Mouse (Mus musculus) small intestine, adult 2 months (tissue): ENCODE results near the gene Brf1. TPM values are rescaled to one million over a fixed set of nuclear protein-coding genes. Genes with fewer than 3 reads are reported as not detected.

Source experiments
- H3K27ac ChIP-seq: fragments of 200-500 bp; 2 replicates; pipeline ENCODE4 v1.5.1; 2012; ENCODE audit warnings: low read depth, low read length, control low read depth, inconsistent platforms; ENCODE audit not compliant: insufficient read depth
- H3K27me3 ChIP-seq: fragments of 200-500 bp; 2 replicates; pipeline ENCODE4 v1.6.1; 2012; ENCODE audit warnings: mild to moderate bottlenecking, moderate library complexity, low read length, inconsistent platforms; ENCODE audit not compliant: control insufficient read depth, insufficient read depth
- H3K36me3 ChIP-seq: fragments of 200-500 bp; 2 replicates; pipeline ENCODE4 v1.6.1; 2012; ENCODE audit warnings: mild to moderate bottlenecking, low read length, control low read depth, inconsistent platforms; ENCODE audit not compliant: control insufficient read depth, insufficient read depth
- H3K4me1 ChIP-seq: fragments of 200-500 bp; 2 replicates; pipeline ENCODE4 v1.6.1; 2012; ENCODE audit warnings: low read length, inconsistent platforms, mixed read lengths; ENCODE audit not compliant: control insufficient read depth, insufficient read depth, insufficient read length
- H3K4me3 ChIP-seq: fragments of 200-500 bp; 2 replicates; pipeline ENCODE4 v1.5.1; 2012; ENCODE audit warnings: low read depth, mild to moderate bottlenecking, control low read depth, inconsistent platforms, low read length, moderate library complexity
- CTCF ChIP-seq: fragments of 200-500 bp; IDR thresholded peaks from 2 replicates; pipeline ENCODE4 v1.5.1; 2012; ENCODE audit warnings: low read depth, mild to moderate bottlenecking, control low read depth, inconsistent platforms, low read length, moderate library complexity, mixed read lengths; ENCODE audit not compliant: insufficient replicate concordance, insufficient read length; ENCODE audit errors: extremely low read depth
- POLR2A ChIP-seq: fragments of 200-500 bp; IDR thresholded peaks from 2 replicates; pipeline ENCODE4 v1.6.1; 2012; ENCODE audit warnings: low read depth, mild to moderate bottlenecking, control low read depth, inconsistent platforms, low read length, moderate library complexity
- WGBS: fragments of 180-500 bp; shearing (Covaris S2); methylation state at CpG from one replicate; pipeline ENCODE4 v1.1.7; 2018; 5-methylcytosine and 5-hydroxymethylcytosine counted together
- polyA plus RNA-seq: library from polyadenylated mRNA; depleted of rRNA; stranded (reverse); fragments of >200 nt; gene quantifications from 2 replicates; pipeline ENCODE4 v1.2.3, GENCODE M21; 2012; rRNA removed

The Brf1 gene
- 43.7 and 95.6 TPM in 2 replicates for polyA plus RNA-seq

GRCm38 (mm10) chr12:113000294-113001132 is at the start of gene Brf1:
Gene Brf1, minus strand, starts transcription at chr12:113000704.
- peaks cover 1% of the 10 kb centered on the region; the same call in 1 of the 2 replicates for H3K4me1 ChIP-seq
- WGBS = under 1% methylated on average over 95 of the region's 96 CpGs
- TF ChIP-seq CTCF = peak; percentile 5; the same call in 1 of the 2 replicates
- TF ChIP-seq POLR2A = peak; percentile 65
- H3K4me3 ChIP-seq = peak within 1 kb of the TSS; percentile 99
- H3K27me3 ChIP-seq = no peaks in the 10 kb centered on the region
- no peaks in the 10 kb centered on the region for H3K36me3 ChIP-seq
- peak within 1 kb of the TSS; percentile 97 for H3K27ac ChIP-seq

- WGBS = 78% methylated on average over 9 of the region's 9 CpGs
- no peak overlapping the region for H3K4me3 ChIP-seq
- peaks cover 41% of the 10 kb centered on the region for H3K36me3 ChIP-seq
- H3K4me1 ChIP-seq = no peaks in the 10 kb centered on the region
- TF ChIP-seq POLR2A (no peak), CTCF (no peak)
- H3K27me3 ChIP-seq = no peaks in the 10 kb centered on the region
- H3K27ac ChIP-seq = no peak overlapping the region
These were observed 49.3 kb upstream of the Brf1 start for GRCm38 (mm10) chr12:113049836-113050235.

- WGBS = 96% methylated on average over 5 of the region's 5 CpGs
- Histone ChIP-seq H3K27ac (no peak overlapping the region), H3K27me3 (no peaks in the 10 kb centered on the region), H3K4me1 (no peaks in the 10 kb centered on the region), H3K36me3 (peaks cover 30% of the 10 kb centered on the region), H3K4me3 (no peak overlapping the region)
- TF ChIP-seq POLR2A (no peak), CTCF (no peak)
These were observed 47.6 kb upstream of the Brf1 start for GRCm38 (mm10) chr12:113048103-113048502.

GRCm38 (mm10) chr12:113046861-113047260 is 46.4 kb upstream of the Brf1 start:
- 85% methylated on average over 15 of the region's 15 CpGs for WGBS
- no peaks in the 10 kb centered on the region for H3K27me3 ChIP-seq
- no peak for TF ChIP-seq POLR2A
- no peak for TF ChIP-seq CTCF
- peaks cover 24% of the 10 kb centered on the region for H3K36me3 ChIP-seq
- H3K4me1 ChIP-seq = no peaks in the 10 kb centered on the region
- H3K4me3 ChIP-seq = no peak overlapping the region
- no peak overlapping the region for H3K27ac ChIP-seq

- no peaks in the 10 kb centered on the region for H3K4me1 ChIP-seq
- H3K27ac ChIP-seq = no peak overlapping the region
- no peak for TF ChIP-seq POLR2A
- TF ChIP-seq CTCF = no peak
- no peaks in the 10 kb centered on the region for H3K27me3 ChIP-seq
- no peak overlapping the region for H3K4me3 ChIP-seq
- peaks cover 19% of the 10 kb centered on the region for H3K36me3 ChIP-seq
- 50% methylated on average over 3 of the region's 3 CpGs for WGBS
These were observed 44.6 kb upstream of the Brf1 start for GRCm38 (mm10) chr12:113044916-113045677.

GRCm38 (mm10) chr12:113042543-113042942 is 42.0 kb upstream of the Brf1 start:
- H3K36me3 ChIP-seq = peaks cover 12% of the 10 kb centered on the region
- no peak overlapping the region for H3K4me3 ChIP-seq
- H3K4me1 ChIP-seq = no peaks in the 10 kb centered on the region
- no peaks in the 10 kb centered on the region for H3K27me3 ChIP-seq
- H3K27ac ChIP-seq = no peak overlapping the region
- TF ChIP-seq CTCF (no peak), POLR2A (no peak)
- 49% methylated on average over 2 of the region's 2 CpGs for WGBS
